In genomic region chr13:10019252-10019651, GRCm38 (mm10) we compare ENCODE assay signal across 11 mouse cellular contexts.
"Had no signal": no experiment of that assay in that cellular context is flagged by ENCODE, and none has a peak within 500 bp of the region (broad histone marks: within the 10 kb centered on the region; RNA-seq: fewer than 3 reads in every experiment).

No protein-coding gene starts in this region.

- DNase-seq: kidney, adult 9 months; kidney, postnatal 36 days; layer of hippocampus, adult 9-11 months; layer of hippocampus, postnatal 36 days; left cerebral cortex, postnatal 4 days; right cerebral cortex, postnatal 14 days; thymus, adult 2 months; thymus, postnatal 25 days had no signal

- ATAC-seq: intestine, postnatal 0 days; lung, postnatal 0 days; midbrain, embryonic 13.5 days had no signal
